Mouse (Mus musculus) liver, embryonic 11.5 days (tissue): ENCODE measurements around the gene Slc45a1. TPM values are rescaled to one million over a fixed set of nuclear protein-coding genes. Genes with fewer than 3 reads are reported as not detected.
A peak's percentile ranks its signal among the peaks of the same experiment; 100 is the strongest.

Source experiments
- ATAC-seq: fragments of 200-750 bp; cut with Nextera tagmentation; replicated peaks from 2 replicates; pipeline ENCODE4 v1.8.0; 2017; ENCODE audit warnings: moderate number of reproducible peaks, mild to moderate bottlenecking, moderate TSS enrichment, moderate library complexity; ENCODE audit not compliant: low FRiP score
- DNase-seq: peaks from one replicate; pipeline ENCODE4 v3.0.0-alpha.2; 2017; ENCODE audit warnings: low spot score
- H3K27ac ChIP-seq: fragments of 300-500 bp; sonication (generic); 2 replicates; pipeline ENCODE4 v1.5.1; 2014; ENCODE audit warnings: mild to moderate bottlenecking, low read depth, low read length, control low read depth
- H3K27me3 ChIP-seq: fragments of 300-500 bp; sonication (generic); replicated peaks from 2 replicates; pipeline ENCODE4 v1.6.1; 2014; ENCODE audit warnings: low read length, mixed read lengths; ENCODE audit not compliant: control insufficient read depth, insufficient read depth
- H3K36me3 ChIP-seq: fragments of 300-500 bp; sonication (generic); 2 replicates; pipeline ENCODE4 v1.6.1; 2014; ENCODE audit warnings: mild to moderate bottlenecking, low read length, moderate library complexity, mixed read lengths; ENCODE audit not compliant: control insufficient read depth, insufficient read depth
- H3K4me1 ChIP-seq: fragments of 300-500 bp; sonication (generic); replicated peaks from 2 replicates; pipeline ENCODE4 v1.6.1; 2014; ENCODE audit warnings: low read length, mixed read lengths; ENCODE audit not compliant: control insufficient read depth, insufficient read depth
- H3K4me2 ChIP-seq: fragments of 300-500 bp; sonication (generic); 2 replicates; pipeline ENCODE4 v1.6.1; 2014; ENCODE audit warnings: mild to moderate bottlenecking, control low read depth, moderate library complexity
- H3K4me3 ChIP-seq: fragments of 300-500 bp; sonication (generic); 2 replicates; pipeline ENCODE4 v1.5.1; 2014; ENCODE audit warnings: low read depth, low read length, control low read depth
- H3K9ac ChIP-seq: fragments of 300-500 bp; sonication (generic); 2 replicates; pipeline ENCODE4 v1.6.1; 2014; ENCODE audit warnings: low read depth, low read length, control low read depth
- H3K9me3 ChIP-seq: fragments of 300-500 bp; sonication (generic); 2 replicates; pipeline ENCODE4 v1.6.1; 2016; ENCODE audit warnings: low read length, inconsistent platforms, mixed read lengths; ENCODE audit not compliant: control insufficient read depth
- WGBS: fragments of 180-500 bp; shearing (Covaris S2); extraction: QIAGEN DNeasy Blood & Tissue Kit; methylation state at CpG from one replicate; pipeline ENCODE4 v1.1.7; 2014; 5-methylcytosine and 5-hydroxymethylcytosine counted together
- polyA plus RNA-seq: library from polyadenylated mRNA; unstranded; fragments of >200 nt; fragmentation: Nextera tagmentation; extraction: Ambion mirVana; gene quantifications from 2 replicates; pipeline ENCODE4 v1.2.1, GENCODE M21; 2014

The Slc45a1 gene
- polyA plus RNA-seq, 1 experiment from 2014 or later: 0.04 TPM

- ATAC-seq (peak; percentile 43; the same call in 1 of the 2 replicates), DNase-seq (no peak)
- 51% methylated on average over 8 of the region's 8 CpGs for WGBS
- H3K9me3 ChIP-seq: no peaks in the 10 kb centered on the region
- H3K36me3 ChIP-seq: no peaks in the 10 kb centered on the region
- H3K4me3 ChIP-seq: no peak overlapping the region
- H3K27ac ChIP-seq: peak overlapping the region; percentile 23
- H3K4me1 ChIP-seq: peaks cover 24% of the 10 kb centered on the region
- no peaks in the 10 kb centered on the region for H3K27me3 ChIP-seq
- H3K9ac ChIP-seq: 0 out of 2 replicates have a peak overlapping the region, but pooled peaks have one; percentile 4
- peak overlapping the region; percentile 31 for H3K4me2 ChIP-seq
Observed at GRCm38 (mm10) chr4:150685778-150686493, 34.0 kb upstream of the Slc45a1 start.

- DNase-seq (no peak), ATAC-seq (peak; percentile 40; the same call in 1 of the 2 replicates)
- Histone ChIP-seq H3K27me3 (no peaks in the 10 kb centered on the region), H3K36me3 (no peaks in the 10 kb centered on the region), H3K9ac (0 out of 2 replicates have a peak overlapping the region, but pooled peaks have one; percentile 4), H3K4me3 (no peak overlapping the region), H3K27ac (peak overlapping the region; percentile 23), H3K9me3 (no peaks in the 10 kb centered on the region), H3K4me2 (peak overlapping the region; percentile 31), H3K4me1 (peaks cover 20% of the 10 kb centered on the region)
- 42% methylated on average over 15 of the region's 15 CpGs for whole genome bisulfite sequencing
Observed at GRCm38 (mm10) chr4:150685043-150685777, 33.2 kb upstream of the Slc45a1 start.

GRCm38 (mm10) chr4:150680373-150680772 lies 28.4 kb upstream of the Slc45a1 start:
- Histone ChIP-seq H3K27me3 (no peaks in the 10 kb centered on the region), H3K4me2 (no peak overlapping the region), H3K9me3 (no peaks in the 10 kb centered on the region), H3K9ac (no peak overlapping the region), H3K4me3 (no peak overlapping the region), H3K27ac (no peak overlapping the region), H3K4me1 (peaks cover 6% of the 10 kb centered on the region), H3K36me3 (no peaks in the 10 kb centered on the region)
- 40% methylated on average over 5 of the region's 5 CpGs for WGBS
- no peak for DNase-seq
- ATAC-seq: peak; percentile 50; the same call in 1 of the 2 replicates

GRCm38 (mm10) chr4:150678789-150679188 lies 26.8 kb upstream of the Slc45a1 start:
- no peaks in the 10 kb centered on the region for H3K4me1 ChIP-seq
- ATAC-seq (no peak), DNase-seq (no peak)
- H3K9ac ChIP-seq: no peak overlapping the region
- H3K36me3 ChIP-seq: no peaks in the 10 kb centered on the region
- no peak overlapping the region for H3K4me2 ChIP-seq
- no peaks in the 10 kb centered on the region for H3K9me3 ChIP-seq
- H3K27me3 ChIP-seq: no peaks in the 10 kb centered on the region
- H3K27ac ChIP-seq: no peak overlapping the region
- H3K4me3 ChIP-seq: no peak overlapping the region
- WGBS: 95% methylated on average over 20 of the region's 20 CpGs

- Histone ChIP-seq H3K4me2 (no peak overlapping the region), H3K36me3 (no peaks in the 10 kb centered on the region), H3K9ac (no peak overlapping the region), H3K4me3 (no peak overlapping the region), H3K9me3 (no peaks in the 10 kb centered on the region), H3K4me1 (no peaks in the 10 kb centered on the region), H3K27me3 (no peaks in the 10 kb centered on the region), H3K27ac (no peak overlapping the region)
- DNase-seq (no peak), ATAC-seq (no peak)
- 38% methylated on average over 4 of the region's 4 CpGs for WGBS
Observed at GRCm38 (mm10) chr4:150677846-150678224, 25.9 kb upstream of the Slc45a1 start.

GRCm38 (mm10) chr4:150677126-150677845 lies 25.3 kb upstream of the Slc45a1 start:
- Histone ChIP-seq H3K27me3 (no peaks in the 10 kb centered on the region), H3K9me3 (no peaks in the 10 kb centered on the region), H3K9ac (no peak overlapping the region), H3K27ac (no peak overlapping the region), H3K4me1 (no peaks in the 10 kb centered on the region), H3K4me3 (no peak overlapping the region), H3K36me3 (no peaks in the 10 kb centered on the region), H3K4me2 (no peak overlapping the region)
- WGBS: 42% methylated on average over 10 of the region's 10 CpGs
- DNase-seq (no peak), ATAC-seq (no peak)

GRCm38 (mm10) chr4:150676029-150676428 lies 24.1 kb upstream of the Slc45a1 start:
- WGBS: 77% methylated on average over 13 of the region's 13 CpGs
- Histone ChIP-seq H3K4me1 (peaks cover 2% of the 10 kb centered on the region; the same call in 1 of the 2 replicates), H3K4me2 (no peak overlapping the region), H3K9me3 (no peaks in the 10 kb centered on the region), H3K27me3 (no peaks in the 10 kb centered on the region), H3K36me3 (no peaks in the 10 kb centered on the region), H3K27ac (no peak overlapping the region), H3K4me3 (no peak overlapping the region), H3K9ac (no peak overlapping the region)
- ATAC-seq (no peak), DNase-seq (no peak)

- no peaks in the 10 kb centered on the region for H3K27me3 ChIP-seq
- no peaks in the 10 kb centered on the region for H3K9me3 ChIP-seq
- no peaks in the 10 kb centered on the region for H3K36me3 ChIP-seq
- H3K27ac ChIP-seq: no peak overlapping the region
- ATAC-seq (no peak), DNase-seq (no peak)
- 86% methylated on average over 10 of the region's 10 CpGs for WGBS
- peaks cover 3% of the 10 kb centered on the region for H3K4me1 ChIP-seq
- H3K9ac ChIP-seq: no peak overlapping the region
- no peak overlapping the region for H3K4me3 ChIP-seq
- no peak overlapping the region for H3K4me2 ChIP-seq
Observed at GRCm38 (mm10) chr4:150675274-150675673, 23.3 kb upstream of the Slc45a1 start.
